Mouse (Mus musculus) forebrain, embryonic 11.5 days (tissue): ENCODE data around the gene Ttc33. TPM values are rescaled to one million over a fixed set of nuclear protein-coding genes. Genes with fewer than 3 reads are reported as not detected.
A peak's percentile ranks its signal among the peaks of the same experiment; 100 is the strongest.

ENCODE experiments used
- ATAC-seq: fragments of 200-750 bp; cut with Nextera tagmentation; replicated peaks from 2 replicates; pipeline ENCODE4 v1.8.0; 2017; ENCODE audit warnings: moderate TSS enrichment; ENCODE audit not compliant: low FRiP score
- DNase-seq: peaks from one replicate; pipeline ENCODE4 v3.0.0-alpha.2; 2017; ENCODE audit warnings: low spot score
- H3K27ac ChIP-seq: fragments of 300-500 bp; sonication (generic); 2 replicates; pipeline ENCODE4 v1.5.1; 2014; ENCODE audit warnings: low read depth, low read length
- H3K27me3 ChIP-seq: fragments of 300-500 bp; sonication (generic); 2 replicates; pipeline ENCODE4 v1.6.1; 2014; ENCODE audit warnings: mild to moderate bottlenecking, low read length, mixed read lengths; ENCODE audit not compliant: control insufficient read depth, insufficient read depth
- H3K36me3 ChIP-seq: fragments of 300-500 bp; sonication (generic); 2 replicates; pipeline ENCODE4 v1.6.1; 2014; ENCODE audit warnings: mild to moderate bottlenecking, low read length, moderate library complexity, mixed read lengths; ENCODE audit not compliant: control insufficient read depth, insufficient read depth
- H3K4me1 ChIP-seq: fragments of 300-500 bp; sonication (generic); replicated peaks from 2 replicates; pipeline ENCODE4 v1.6.1; 2014; ENCODE audit warnings: low read length, mixed read lengths; ENCODE audit not compliant: control insufficient read depth, insufficient read depth
- H3K4me2 ChIP-seq: fragments of 300-500 bp; sonication (generic); 2 replicates; pipeline ENCODE4 v1.6.1; 2014; ENCODE audit warnings: low read depth, mild to moderate bottlenecking, low read length, moderate library complexity, mixed read lengths; ENCODE audit not compliant: severe bottlenecking
- H3K4me3 ChIP-seq: fragments of 300-500 bp; sonication (generic); 2 replicates; pipeline ENCODE4 v1.5.1; 2014; ENCODE audit warnings: low read depth, low read length
- H3K9ac ChIP-seq: fragments of 300-500 bp; sonication (generic); 2 replicates; pipeline ENCODE4 v1.6.1; 2014; ENCODE audit warnings: low read length
- H3K9me3 ChIP-seq: fragments of 300-500 bp; sonication (generic); 2 replicates; pipeline ENCODE4 v1.6.1; 2016; ENCODE audit warnings: low read length, mixed read lengths; ENCODE audit not compliant: control insufficient read depth
- whole genome bisulfite sequencing: fragments of 180-500 bp; shearing (Covaris S2); extraction: QIAGEN DNeasy Blood & Tissue Kit; methylation state at CpG from one replicate; pipeline ENCODE4 v1.1.7; 2014; 5-methylcytosine and 5-hydroxymethylcytosine counted together
- polyA plus RNA-seq: library from polyadenylated mRNA; unstranded; fragments of >200 nt; fragmentation: Nextera tagmentation; extraction: Ambion mirVana; gene quantifications from 2 replicates; pipeline ENCODE4 v1.2.1, GENCODE M21; 2014

Gene Ttc33
- polyA plus RNA-seq, result 34.0 and 37.9 TPM in 2 replicates

- peak; percentile 76 for DNase-seq
- Histone ChIP-seq H3K36me3 (no peaks in the 10 kb centered on the region), H3K9ac (peak within 1 kb of the TSS; percentile 80), H3K9me3 (no peaks in the 10 kb centered on the region), H3K27me3 (no peaks in the 10 kb centered on the region), H3K27ac (peak within 1 kb of the TSS; percentile 60), H3K4me1 (peaks cover 9% of the 10 kb centered on the region), H3K4me2 (peak within 1 kb of the TSS; percentile 73), H3K4me3 (peak within 1 kb of the TSS; percentile 84)
- peak; percentile 87 for ATAC-seq
- 1% methylated on average over 55 of the region's 55 CpGs for WGBS
Observed at GRCm38 (mm10) chr15:5185366-5186292, at the start of gene Ttc33. TSS of gene Ttc33 (plus strand) at chr15:5185525.

GRCm38 (mm10) chr15:5138021-5138856, 47.1 kb upstream of the Ttc33 start:
- no peak overlapping the region for H3K9ac ChIP-seq
- H3K4me1 ChIP-seq, result no peaks in the 10 kb centered on the region
- H3K27ac ChIP-seq, result no peak overlapping the region
- H3K4me3 ChIP-seq, result no peak overlapping the region
- no peaks in the 10 kb centered on the region for H3K36me3 ChIP-seq
- no peaks in the 10 kb centered on the region for H3K9me3 ChIP-seq
- ATAC-seq (no peak), DNase-seq (no peak)
- H3K27me3 ChIP-seq, result no peaks in the 10 kb centered on the region
- 87% methylated on average over 9 of the region's 9 CpGs for WGBS
- H3K4me2 ChIP-seq, result no peak overlapping the region

- no peak overlapping the region for H3K9ac ChIP-seq
- H3K36me3 ChIP-seq, result no peaks in the 10 kb centered on the region
- no peaks in the 10 kb centered on the region for H3K4me1 ChIP-seq
- 88% methylated on average over 2 of the region's 2 CpGs for WGBS
- no peak overlapping the region for H3K4me2 ChIP-seq
- no peak for ATAC-seq
- H3K9me3 ChIP-seq, result no peaks in the 10 kb centered on the region
- no peak overlapping the region for H3K27ac ChIP-seq
- DNase-seq, result no peak
- no peaks in the 10 kb centered on the region for H3K27me3 ChIP-seq
- H3K4me3 ChIP-seq, result no peak overlapping the region
Observed at GRCm38 (mm10) chr15:5139366-5139765, 46.0 kb upstream of the Ttc33 start.

GRCm38 (mm10) chr15:5139863-5140262, 45.5 kb upstream of the Ttc33 start:
- Histone ChIP-seq H3K36me3 (no peaks in the 10 kb centered on the region), H3K27me3 (no peaks in the 10 kb centered on the region), H3K9ac (no peak overlapping the region), H3K4me2 (no peak overlapping the region), H3K9me3 (no peaks in the 10 kb centered on the region), H3K4me3 (no peak overlapping the region), H3K27ac (no peak overlapping the region), H3K4me1 (no peaks in the 10 kb centered on the region)
- 88% methylated on average over 7 of the region's 7 CpGs for WGBS
- ATAC-seq, result no peak
- no peak for DNase-seq

DNA sequence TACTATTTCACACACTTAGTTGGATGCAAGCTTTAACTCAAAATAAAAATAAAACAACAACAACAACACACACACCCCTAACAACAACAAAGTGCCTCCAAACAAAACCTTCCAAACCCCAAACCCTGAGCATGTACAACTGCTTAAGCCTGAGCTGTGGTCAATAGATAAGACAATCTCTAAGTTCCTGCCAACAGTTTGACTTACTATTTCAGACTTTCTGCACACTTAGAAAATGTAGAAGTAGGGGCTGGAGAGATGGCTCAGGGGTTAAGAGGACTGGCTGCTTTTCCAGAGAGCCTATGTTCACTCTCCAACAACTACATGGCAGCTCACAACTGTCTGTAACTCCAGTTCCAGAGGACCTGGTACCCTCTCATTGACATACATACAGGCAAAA, 45.0 kb upstream of the Ttc33 start:
- Histone ChIP-seq H3K27me3 (no peaks in the 10 kb centered on the region), H3K4me2 (no peak overlapping the region), H3K9ac (no peak overlapping the region), H3K4me1 (no peaks in the 10 kb centered on the region; the same call in 1 of the 2 replicates), H3K27ac (no peak overlapping the region), H3K9me3 (no peaks in the 10 kb centered on the region), H3K4me3 (no peak overlapping the region), H3K36me3 (no peaks in the 10 kb centered on the region)
- ATAC-seq (no peak), DNase-seq (no peak)

DNA sequence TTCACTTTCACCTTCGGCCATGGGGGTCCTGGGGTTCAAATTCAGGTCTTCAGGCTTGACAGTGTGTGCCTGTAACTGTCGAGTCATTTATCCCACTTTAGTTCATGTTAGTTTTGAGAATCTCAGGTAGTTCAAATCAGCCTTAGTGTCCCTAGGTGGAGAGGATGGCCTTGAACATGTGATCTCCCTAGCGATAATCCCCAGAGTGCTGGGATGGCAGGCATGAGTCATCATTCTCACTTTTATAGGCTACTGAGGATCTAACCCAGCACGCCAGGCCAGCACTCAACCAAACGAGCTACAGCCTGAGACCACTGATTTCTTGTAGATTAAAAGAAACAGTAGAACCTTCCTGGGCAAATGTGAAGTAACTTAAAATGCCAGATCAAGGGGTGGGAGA, 43.3 kb upstream of the Ttc33 start:
- Histone ChIP-seq H3K27ac (no peak overlapping the region), H3K9ac (no peak overlapping the region), H3K4me2 (no peak overlapping the region), H3K36me3 (no peaks in the 10 kb centered on the region), H3K27me3 (no peaks in the 10 kb centered on the region), H3K9me3 (no peaks in the 10 kb centered on the region), H3K4me3 (no peak overlapping the region), H3K4me1 (no peaks in the 10 kb centered on the region; the same call in 1 of the 2 replicates)
- DNase-seq, result no peak
- 71% methylated on average over 5 of the region's 5 CpGs for WGBS
- no peak for ATAC-seq

DNA sequence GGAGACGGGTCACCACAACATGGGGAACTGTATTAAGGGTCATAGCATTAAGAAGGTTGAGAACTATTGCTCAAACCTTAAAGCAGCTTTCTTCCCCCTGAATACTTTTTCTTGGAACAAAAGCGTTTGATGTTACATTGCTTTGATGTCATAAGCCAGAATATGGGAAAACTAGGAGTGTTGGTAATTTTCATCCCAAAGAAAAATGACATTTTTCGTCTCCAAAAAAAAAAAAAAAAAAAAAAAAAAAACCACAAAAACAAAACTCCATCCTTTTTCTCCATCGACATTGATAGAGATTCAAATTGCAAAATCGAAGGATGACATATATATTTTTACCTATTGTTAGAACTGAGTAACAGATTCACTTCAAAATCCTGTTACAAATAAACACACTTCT, 42.6 kb upstream of the Ttc33 start:
- H3K27me3 ChIP-seq, result no peaks in the 10 kb centered on the region
- H3K36me3 ChIP-seq, result no peaks in the 10 kb centered on the region
- 77% methylated on average over 5 of the region's 5 CpGs for WGBS
- H3K27ac ChIP-seq, result no peak overlapping the region
- ATAC-seq (no peak), DNase-seq (no peak)
- H3K4me2 ChIP-seq, result no peak overlapping the region
- H3K4me3 ChIP-seq, result no peak overlapping the region
- H3K9me3 ChIP-seq, result no peaks in the 10 kb centered on the region
- no peaks in the 10 kb centered on the region; the same call in 1 of the 2 replicates for H3K4me1 ChIP-seq
- no peak overlapping the region for H3K9ac ChIP-seq

DNA sequence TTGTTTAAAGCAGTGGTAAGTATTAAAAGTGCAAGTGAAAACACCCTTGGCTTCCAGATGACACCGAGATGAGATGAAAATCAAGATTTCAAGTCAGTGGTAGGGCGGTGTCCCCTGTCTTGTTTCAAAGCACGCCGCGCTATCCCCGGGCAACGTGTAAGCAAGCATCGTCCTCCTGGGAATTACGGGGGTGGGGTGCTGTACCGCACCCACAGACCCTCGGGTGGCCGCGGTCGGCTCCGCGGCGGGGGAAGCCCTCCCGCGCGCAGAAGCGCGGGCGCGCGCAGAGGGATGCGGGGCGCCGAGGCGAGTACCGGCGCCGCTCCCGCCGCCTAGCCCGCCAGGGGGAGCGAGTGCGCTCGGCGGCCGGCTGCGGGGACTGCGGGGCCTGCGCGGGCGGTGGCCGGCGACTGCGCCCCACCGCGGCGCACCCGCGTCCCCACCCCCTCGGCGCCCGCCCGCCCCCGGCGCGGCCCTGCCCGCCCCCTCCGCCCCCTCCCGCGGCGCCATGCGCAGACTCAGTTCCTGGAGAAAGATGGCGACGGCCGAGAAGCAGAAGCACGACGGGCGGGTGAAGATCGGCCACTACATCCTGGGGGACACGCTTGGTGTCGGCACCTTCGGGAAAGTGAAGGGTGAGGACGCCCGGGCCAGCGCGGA, 41.8 kb upstream of the Ttc33 start, which contains the start of gene Prkaa1:
Prkaa1 (plus strand) TSS at position 501 of the 660 bp plus-strand sequence.
- H3K4me2 ChIP-seq, result peak within 1 kb of the TSS; percentile 70
- H3K9ac ChIP-seq, result peak within 1 kb of the TSS; percentile 85
- no peaks in the 10 kb centered on the region for H3K9me3 ChIP-seq
- peak; percentile 90 for DNase-seq
- ATAC-seq, result peak; percentile 92
- no peaks in the 10 kb centered on the region for H3K27me3 ChIP-seq
- no peaks in the 10 kb centered on the region for H3K36me3 ChIP-seq
- peak within 1 kb of the TSS; percentile 60 for H3K4me3 ChIP-seq
- under 1% methylated on average over 61 of the region's 80 CpGs for WGBS
- H3K27ac ChIP-seq, result peak within 1 kb of the TSS; percentile 85
- no peaks in the 10 kb centered on the region; the same call in 1 of the 2 replicates for H3K4me1 ChIP-seq
